Mouse (Mus musculus) kidney, embryonic 15.5 days (tissue): ENCODE measurements around the gene Cox14. TPM values are rescaled to one million over a fixed set of nuclear protein-coding genes. Genes with fewer than 3 reads are reported as not detected.

Experiments used
- polyA plus RNA-seq: library from polyadenylated mRNA; unstranded; fragments of >200 nt; fragmentation: Nextera tagmentation; extraction: Ambion mirVana; gene quantifications from 2 replicates; pipeline ENCODE4 v1.2.1, GENCODE M21; 2015

Cox14 gene
- polyA plus RNA-seq, 1 experiment from 2014 or later = 185 TPM

Other genes with a start within 250 kb of the Cox14 start
- 0.30 and 1.1 TPM in 2 replicates for gene Faim2, start 197.5 kb upstream of the Cox14 start, polyA plus RNA-seq
- gene Aqp2, start 146.6 kb upstream of the Cox14 start, polyA plus RNA-seq = 42.5 and 66.2 TPM in 2 replicates
- 1.5 and 2.6 TPM in 2 replicates for gene Aqp5, start 134.8 kb upstream of the Cox14 start, polyA plus RNA-seq
- 0.08 TPM in 1 of 2 replicates, not detected in the other for gene Aqp6, start 124.2 kb upstream of the Cox14 start, polyA plus RNA-seq
- 141 and 147 TPM in 2 replicates for gene Racgap1, start 74.0 kb upstream of the Cox14 start, polyA plus RNA-seq
- 1.4 and 1.8 TPM in 2 replicates for gene Asic1, start 55.2 kb upstream of the Cox14 start, polyA plus RNA-seq
- 55.3 and 57.4 TPM in 2 replicates for gene Smarcd1, start 23.5 kb upstream of the Cox14 start, polyA plus RNA-seq
- gene Gm17349, start 20.1 kb upstream of the Cox14 start, polyA plus RNA-seq = not detected in 2 replicates
- 23.0 and 28.5 TPM in 2 replicates for gene Gpd1, start 8.1 kb upstream of the Cox14 start, polyA plus RNA-seq
- gene Cers5, start 47.3 kb downstream of the Cox14 start, polyA plus RNA-seq = 79.9 and 81.6 TPM in 2 replicates
- gene Lima1, start 149.8 kb downstream of the Cox14 start, polyA plus RNA-seq = 51.5 and 55.2 TPM in 2 replicates
- not detected in 2 replicates for gene Fam186a, start 241.4 kb downstream of the Cox14 start, polyA plus RNA-seq
- 38.6 and 39.4 TPM in 2 replicates for gene Larp4, start 244.4 kb downstream of the Cox14 start, polyA plus RNA-seq